Mouse (Mus musculus) splenic B cell, adult 2 months (primary cell): ENCODE results near the gene Pecam1.
"Not testable (repeated sequence)": the region's sequence is repeated elsewhere in the genome, so short reads cannot be mapped to it uniquely, and the experiment has no call there.

Experiments
- DNase-seq: peaks from one replicate; pipeline ENCODE4 v3.0.0-alpha.2; 2011; ENCODE audit warnings: low read depth, low spot score
- H3K27me3 ChIP-seq: 2 replicates; pipeline ENCODE4 v1.6.1; 2012; ENCODE audit warnings: mild to moderate bottlenecking, low read length, moderate library complexity, mixed read lengths; ENCODE audit not compliant: control insufficient read depth, poor library complexity, insufficient read depth, severe bottlenecking
- H3K36me3 ChIP-seq: 2 replicates; pipeline ENCODE4 v1.6.1; 2012; ENCODE audit warnings: mild to moderate bottlenecking, low read length, moderate library complexity, mixed read lengths; ENCODE audit not compliant: control insufficient read depth, poor library complexity, insufficient read depth, severe bottlenecking

Gene Pecam1

GRCm38 (mm10) chr11:106753314-106753713 is 2.9 kb upstream of the Pecam1 start:
- H3K36me3 ChIP-seq = peaks cover 1% of the 10 kb centered on the region; the same call in 1 of the 2 replicates
- DNase-seq = no peak
- no peaks in the 10 kb centered on the region for H3K27me3 ChIP-seq

GRCm38 (mm10) chr11:106752103-106752502 is 1.7 kb upstream of the Pecam1 start:
- Histone ChIP-seq H3K36me3 (peaks cover 3% of the 10 kb centered on the region; the same call in 1 of the 2 replicates), H3K27me3 (no peaks in the 10 kb centered on the region)
- peak; percentile 70 for DNase-seq

- Histone ChIP-seq H3K36me3 (peaks cover 3% of the 10 kb centered on the region; the same call in 1 of the 2 replicates), H3K27me3 (no peaks in the 10 kb centered on the region)
- peak; percentile 82 for DNase-seq
These were observed 901 bp upstream of the Pecam1 start, which contains the start of gene Milr1 for GRCm38 (mm10) chr11:106751039-106752018. TSS of gene Milr1 (plus strand) at chr11:106751226.

GRCm38 (mm10) chr11:106749557-106750120 is 789 bp downstream of the Pecam1 start:
- not testable (repeated sequence) for H3K36me3 ChIP-seq, H3K27me3 ChIP-seq

GRCm38 (mm10) chr11:106744949-106745348 is 5.5 kb downstream of the Pecam1 start:
- Histone ChIP-seq H3K27me3 (no peaks in the 10 kb centered on the region), H3K36me3 (peaks cover 16% of the 10 kb centered on the region; the same call in 1 of the 2 replicates)
- DNase-seq = peak; percentile 59

More at GRCm38 (mm10) chr11:106749557-106750120, 789 bp downstream of the Pecam1 start:
- DNase-seq = peak; percentile 50

GRCm38 (mm10) chr11:106742388-106742841 is 8.0 kb downstream of the Pecam1 start:
- no peaks in the 10 kb centered on the region for H3K27me3 ChIP-seq
- peaks cover 23% of the 10 kb centered on the region; the same call in 1 of the 2 replicates for H3K36me3 ChIP-seq
- DNase-seq = peak; percentile 66

GRCm38 (mm10) chr11:106741826-106742225 is 8.6 kb downstream of the Pecam1 start:
- peaks cover 20% of the 10 kb centered on the region; the same call in 1 of the 2 replicates for H3K36me3 ChIP-seq
- H3K27me3 ChIP-seq = no peaks in the 10 kb centered on the region
- DNase-seq = no peak

GRCm38 (mm10) chr11:106741232-106741631 is 9.2 kb downstream of the Pecam1 start:
- DNase-seq = no peak
- Histone ChIP-seq H3K36me3 (peaks cover 20% of the 10 kb centered on the region), H3K27me3 (no peaks in the 10 kb centered on the region)

GRCm38 (mm10) chr11:106740724-106741123 is 9.7 kb downstream of the Pecam1 start:
- not testable (repeated sequence) for DNase-seq, H3K27me3 ChIP-seq
- peaks cover 19% of the 10 kb centered on the region for H3K36me3 ChIP-seq

GRCm38 (mm10) chr11:106739116-106739515 is 11.3 kb downstream of the Pecam1 start:
- no peak for DNase-seq

GRCm38 (mm10) chr11:106737178-106737621 is 13.2 kb downstream of the Pecam1 start:
- H3K27me3 ChIP-seq = no peaks in the 10 kb centered on the region
- DNase-seq = no peak
- peaks cover 12% of the 10 kb centered on the region for H3K36me3 ChIP-seq

More at GRCm38 (mm10) chr11:106739116-106739515, 11.3 kb downstream of the Pecam1 start:
- Histone ChIP-seq H3K36me3 (peaks cover 12% of the 10 kb centered on the region), H3K27me3 (no peaks in the 10 kb centered on the region)

GRCm38 (mm10) chr11:106736614-106737013 is 13.8 kb downstream of the Pecam1 start:
- no peak for DNase-seq
- Histone ChIP-seq H3K27me3 (no peaks in the 10 kb centered on the region), H3K36me3 (peaks cover 12% of the 10 kb centered on the region)

- no peak for DNase-seq
- peaks cover 13% of the 10 kb centered on the region for H3K36me3 ChIP-seq
- H3K27me3 ChIP-seq = no peaks in the 10 kb centered on the region
These were observed 19.7 kb downstream of the Pecam1 start for GRCm38 (mm10) chr11:106730714-106731113.

- DNase-seq = no peak
- peaks cover 11% of the 10 kb centered on the region for H3K36me3 ChIP-seq
- H3K27me3 ChIP-seq = no peaks in the 10 kb centered on the region
These were observed 20.8 kb downstream of the Pecam1 start for GRCm38 (mm10) chr11:106729656-106730055.
